Comparison of ENCODE assay signal across 8 mouse cellular contexts in the genomic region with DNA sequence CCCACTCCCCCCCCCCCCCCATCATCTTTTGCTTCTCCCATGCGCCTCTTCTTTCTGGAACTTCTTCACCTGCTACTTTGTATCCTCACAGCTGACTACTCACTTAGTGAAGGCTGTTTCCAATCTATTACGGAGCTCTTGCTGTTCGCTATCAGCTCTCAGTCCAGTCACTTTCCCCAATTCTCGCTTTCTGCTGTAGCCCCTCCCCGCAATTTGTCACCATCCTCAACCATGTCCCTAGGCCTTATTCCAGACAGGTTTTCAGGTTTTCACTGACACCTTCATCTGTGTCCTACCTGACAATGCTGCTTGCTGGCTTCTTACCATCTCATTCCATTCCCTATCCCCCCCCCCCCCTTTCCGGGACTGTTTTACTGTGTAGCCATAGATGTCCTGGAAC. TPM values are rescaled to one million over a fixed set of nuclear protein-coding genes. Genes with fewer than 3 reads are reported as not detected.
DNase-seq lines count a peak whose midpoint lies in the region; ATAC-seq and TF ChIP-seq lines count a peak whose summit lies in the region.

No protein-coding gene starts in this region.

- H3K27ac ChIP-seq in kidney, postnatal 0 days = no peak overlapping the region
- no peak overlapping the region for H3K27ac ChIP-seq in embryonic facial prominence, embryonic 14.5 days (replicated peaks; ENCODE audit: low read depth, low read length)
- no peak overlapping the region for H3K27ac ChIP-seq in intestine, embryonic 14.5 days (ENCODE audit: low read depth)
- no peak overlapping the region for H3K27ac ChIP-seq in neural tube, embryonic 12.5 days

- H3K4me2 ChIP-seq in kidney, postnatal 0 days (ENCODE audit: low read length) = peak overlapping the region; percentile 57
- H3K4me2 ChIP-seq in embryonic facial prominence, embryonic 14.5 days (ENCODE audit: low read depth, low read length) = peak overlapping the region; percentile 66
- peak overlapping the region; percentile 87 for H3K4me2 ChIP-seq in intestine, embryonic 14.5 days (ENCODE audit: low read length)
- H3K4me2 ChIP-seq in neural tube, embryonic 12.5 days (replicated peaks) = peak overlapping the region; percentile 75

- no peaks in the 10 kb centered on the region for H3K36me3 ChIP-seq in kidney, postnatal 0 days (ENCODE audit: insufficient read depth, low read length)
- H3K36me3 ChIP-seq in embryonic facial prominence, embryonic 14.5 days (ENCODE audit: control insufficient read depth, insufficient read depth, low read length) = peaks cover 15% of the 10 kb centered on the region
- peaks cover 14% of the 10 kb centered on the region; the same call in 1 of the 2 replicates for H3K36me3 ChIP-seq in intestine, embryonic 14.5 days (ENCODE audit: control insufficient read depth, insufficient read depth, low read length)
- H3K36me3 ChIP-seq in neural tube, embryonic 12.5 days = peaks cover 17% of the 10 kb centered on the region

- peak overlapping the region; percentile 76 for H3K4me3 ChIP-seq in kidney, postnatal 0 days (replicated peaks; ENCODE audit: low read depth, low read length)
- peak overlapping the region; percentile 97 for H3K4me3 ChIP-seq in embryonic facial prominence, embryonic 14.5 days (ENCODE audit: low read depth, low read length)
- H3K4me3 ChIP-seq in intestine, embryonic 14.5 days (ENCODE audit: low read depth, low read length) = peak overlapping the region; percentile 78
- peak overlapping the region; percentile 90 for H3K4me3 ChIP-seq in neural tube, embryonic 12.5 days

- peak overlapping the region; percentile 84; the same call in 1 of the 2 replicates for H3K9ac ChIP-seq in kidney, postnatal 0 days (ENCODE audit: low read depth, low read length)
- H3K9ac ChIP-seq in embryonic facial prominence, embryonic 14.5 days (ENCODE audit: low read depth, low read length) = peak overlapping the region; percentile 96
- H3K9ac ChIP-seq in intestine, embryonic 14.5 days (ENCODE audit: low read length) = peak overlapping the region; percentile 86
- H3K9ac ChIP-seq in neural tube, embryonic 12.5 days = peak overlapping the region; percentile 97

- TF ChIP-seq CTCF in kidney, postnatal 0 days (IDR thresholded peaks at IDR 0.05; ENCODE audit: low read depth) = no peak

- 67% methylated on average over 6 of the region's 6 CpGs for WGBS in kidney, postnatal 0 days
- WGBS in embryonic facial prominence, embryonic 14.5 days = 52% methylated on average over 6 of the region's 6 CpGs
- 68% methylated on average over 6 of the region's 6 CpGs for WGBS in intestine, embryonic 14.5 days
- 51% methylated on average over 6 of the region's 6 CpGs for WGBS in neural tube, embryonic 12.5 days

- intact Hi-C loops in left cerebral cortex, postnatal 4 days (cut with DNase I) = no loop called here

- H3K27me3 ChIP-seq in kidney, postnatal 0 days (ENCODE audit: insufficient read depth, low read length) = no peaks in the 10 kb centered on the region
- no peaks in the 10 kb centered on the region for H3K27me3 ChIP-seq in embryonic facial prominence, embryonic 14.5 days (replicated peaks; ENCODE audit: control insufficient read depth, insufficient read depth, low read length)
- no peaks in the 10 kb centered on the region for H3K27me3 ChIP-seq in intestine, embryonic 14.5 days (replicated peaks; ENCODE audit: control insufficient read depth, insufficient read depth, low read length)
- no peaks in the 10 kb centered on the region for H3K27me3 ChIP-seq in neural tube, embryonic 12.5 days (replicated peaks)

- no peak for DNase-seq in kidney, postnatal 0 days (ENCODE audit: low spot score)
- DNase-seq in kidney, postnatal 10 days = no peak
- no peak for DNase-seq in embryonic facial prominence, embryonic 14.5 days (ENCODE audit: low spot score)
- DNase-seq in intestine, embryonic 14.5 days (ENCODE audit: low spot score) = no peak
- DNase-seq in frontal cortex, postnatal 14 days (ENCODE audit: low spot score in 2 of 2) = no peak
- DNase-seq in frontal cortex, postnatal 10 days (ENCODE audit: low spot score in 2 of 2) = no peak
- no peak for DNase-seq in left cerebral cortex, postnatal 4 days

- ATAC-seq in kidney, postnatal 0 days (replicated peaks; ENCODE audit: low FRiP score, low read depth) = no peak
- no peak for ATAC-seq in embryonic facial prominence, embryonic 14.5 days (ENCODE audit: low read depth)
- no peak for ATAC-seq in intestine, embryonic 14.5 days (replicated peaks; ENCODE audit: low FRiP score, low TSS enrichment, low read depth)
- no peak for ATAC-seq in neural tube, embryonic 12.5 days (ENCODE audit: low FRiP score, low read depth)

- no peaks in the 10 kb centered on the region for H3K4me1 ChIP-seq in kidney, postnatal 0 days (replicated peaks; ENCODE audit: insufficient read depth, low read length)
- peaks cover 8% of the 10 kb centered on the region; the same call in 1 of the 2 replicates for H3K4me1 ChIP-seq in embryonic facial prominence, embryonic 14.5 days (ENCODE audit: control insufficient read depth, insufficient read depth, low read length)
- H3K4me1 ChIP-seq in intestine, embryonic 14.5 days (replicated peaks; ENCODE audit: control insufficient read depth, insufficient read depth, low read length) = peaks cover 6% of the 10 kb centered on the region; the same call in 1 of the 2 replicates
- H3K4me1 ChIP-seq in neural tube, embryonic 12.5 days = peaks cover 23% of the 10 kb centered on the region

- H3K9me3 ChIP-seq in kidney, postnatal 0 days (replicated peaks; ENCODE audit: low read length) = no peaks in the 10 kb centered on the region
- H3K9me3 ChIP-seq in embryonic facial prominence, embryonic 14.5 days (ENCODE audit: control insufficient read depth, low read length) = 0 out of 2 replicates have a peak, but pooled peaks cover 4% of the 10 kb centered on the region
- no peaks in the 10 kb centered on the region for H3K9me3 ChIP-seq in intestine, embryonic 14.5 days (ENCODE audit: control insufficient read depth, low read length)
- no peaks in the 10 kb centered on the region for H3K9me3 ChIP-seq in neural tube, embryonic 12.5 days

RNA-seq across cellular contexts. Expression of a gene that starts 1.1 kb away (rescaled TPM):
- polyA plus RNA-seq in kidney, postnatal 0 days (2015; fragmentation: Nextera tagmentation; extraction: Ambion mirVana) = 25.9 and 26.8 TPM in 2 replicates
- 27.3 and 32.2 TPM in 2 replicates for polyA plus RNA-seq in embryonic facial prominence, embryonic 14.5 days (2014; fragmentation: Nextera tagmentation; extraction: Ambion mirVana)
- polyA plus RNA-seq in intestine, embryonic 14.5 days (2014; fragmentation: Nextera tagmentation; extraction: Ambion mirVana) = 26.9 and 29.6 TPM in 2 replicates
- polyA plus RNA-seq in neural tube, embryonic 12.5 days (2016; fragmentation: Nextera tagmentation; extraction: Ambion mirVana) = 56.9 and 69.7 TPM in 2 replicates
- total RNA-seq in left cerebral cortex, postnatal 4 days (2021) = 100 to 1,000 TPM; 163 to 165 TPM

RNA-seq across cellular contexts. Expression of a gene that starts 16.2 kb away (rescaled TPM):
- polyA plus RNA-seq in kidney, postnatal 0 days (2015; fragmentation: Nextera tagmentation; extraction: Ambion mirVana) = 10.4 and 11.7 TPM in 2 replicates
- polyA plus RNA-seq in embryonic facial prominence, embryonic 14.5 days (2014; fragmentation: Nextera tagmentation; extraction: Ambion mirVana) = 11.4 and 13.1 TPM in 2 replicates
- 13.9 and 16.2 TPM in 2 replicates for polyA plus RNA-seq in intestine, embryonic 14.5 days (2014; fragmentation: Nextera tagmentation; extraction: Ambion mirVana)
- 55.5 and 62.6 TPM in 2 replicates for polyA plus RNA-seq in neural tube, embryonic 12.5 days (2016; fragmentation: Nextera tagmentation; extraction: Ambion mirVana)
- total RNA-seq in left cerebral cortex, postnatal 4 days (2021) = 10 to 100 TPM; 46.6 to 49.4 TPM

RNA-seq across cellular contexts. Expression of a gene that starts 31.9 kb away (rescaled TPM):
- polyA plus RNA-seq in kidney, postnatal 0 days (2015; fragmentation: Nextera tagmentation; extraction: Ambion mirVana) = 126 and 130 TPM in 2 replicates
- 158 and 169 TPM in 2 replicates for polyA plus RNA-seq in embryonic facial prominence, embryonic 14.5 days (2014; fragmentation: Nextera tagmentation; extraction: Ambion mirVana)
- 149 and 150 TPM in 2 replicates for polyA plus RNA-seq in intestine, embryonic 14.5 days (2014; fragmentation: Nextera tagmentation; extraction: Ambion mirVana)
- 123 and 126 TPM in 2 replicates for polyA plus RNA-seq in neural tube, embryonic 12.5 days (2016; fragmentation: Nextera tagmentation; extraction: Ambion mirVana)
- 100 to 1,000 TPM; 100 TPM for total RNA-seq in left cerebral cortex, postnatal 4 days (2021)
